Mouse (Mus musculus) lung, adult 2 months (tissue): ENCODE data around the gene Zfp775.

Experiments used
- CTCF ChIP-seq: fragments of 200-500 bp; IDR thresholded peaks from 2 replicates; pipeline ENCODE4 v1.5.1; 2011; ENCODE audit warnings: mild to moderate bottlenecking, low read length, control low read depth; ENCODE audit not compliant: insufficient read depth
- POLR2A ChIP-seq: fragments of 200-500 bp; IDR thresholded peaks from 2 replicates; pipeline ENCODE4 v1.6.1; 2011; ENCODE audit warnings: low read depth, mild to moderate bottlenecking, control low read depth, low read length, borderline replicate concordance; ENCODE audit errors: extremely low read depth

DNA sequence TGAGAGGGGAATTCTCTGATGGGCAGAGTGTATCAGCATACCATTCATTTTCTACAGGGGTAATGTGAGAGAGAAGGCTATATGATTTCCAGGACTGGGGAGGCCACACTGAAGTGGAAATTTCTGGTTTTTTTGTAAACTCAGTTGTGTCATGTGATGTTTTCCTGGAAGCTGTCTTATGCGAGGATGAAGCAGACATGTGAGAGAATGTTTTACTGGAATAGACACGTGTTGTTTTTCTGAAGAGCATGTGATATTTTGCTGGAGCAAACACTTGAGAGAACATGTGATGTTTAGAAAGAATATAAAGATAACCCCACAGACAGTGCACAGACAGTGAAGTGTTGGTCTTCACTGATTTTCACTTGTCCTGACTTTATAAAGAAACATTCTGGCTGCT, 36.7 kb downstream of the Zfp775 start:
- TF ChIP-seq POLR2A (no peak), CTCF (no peak)
